Mouse (Mus musculus) myocyte (in vitro differentiated cells): ENCODE measurements around the gene Mamdc2.

Experiments
- CEBPB ChIP-seq: IDR thresholded peaks from 2 replicates; pipeline ENCODE4 v1.6.1; 2011; ENCODE audit warnings: mild to moderate bottlenecking, moderate library complexity; ENCODE audit not compliant: poor library complexity, insufficient read depth, severe bottlenecking
- MAX ChIP-seq: IDR thresholded peaks from one replicate; pipeline ENCODE4 v1.6.1; 2011; ENCODE audit warnings: low read depth, mild to moderate bottlenecking, control low read depth
- MYOD1 ChIP-seq, 3 experiments: IDR thresholded peaks; one replicate each; pipeline ENCODE4 v1.6.1; 2011; ENCODE audit warnings: control low read depth in 2 of 3, low read depth in 2 of 3, mild to moderate bottlenecking in 2 of 3, moderate library complexity in 1 of 3; ENCODE audit not compliant: insufficient read length in 2 of 3, control insufficient read depth in 1 of 3
- MYOG ChIP-seq, 3 experiments: IDR thresholded peaks; one replicate each; pipeline ENCODE4 v1.6.1; 2011; ENCODE audit warnings: control low read depth in 2 of 3, low read depth in 2 of 3, mild to moderate bottlenecking in 2 of 3; ENCODE audit not compliant: insufficient read length in 2 of 3, control insufficient read depth in 1 of 3, insufficient read depth in 1 of 3
- POLR2A ChIP-seq: IDR thresholded peaks from one replicate; pipeline ENCODE4 v1.6.1; 2011; ENCODE audit warnings: low read depth, mild to moderate bottlenecking, control low read depth, moderate library complexity; ENCODE audit not compliant: insufficient read length
- POLR2AphosphoS2 ChIP-seq: IDR thresholded peaks from one replicate; pipeline ENCODE4 v1.6.1; 2011; ENCODE audit warnings: low read depth, control low read depth; ENCODE audit not compliant: insufficient read length
- REST ChIP-seq: IDR thresholded peaks from one replicate; pipeline ENCODE4 v1.6.1; 2011; ENCODE audit warnings: mild to moderate bottlenecking, control low read depth, moderate library complexity; ENCODE audit not compliant: insufficient read depth, insufficient read length
- TCF12 ChIP-seq: IDR thresholded peaks from one replicate; pipeline ENCODE4 v1.6.1; 2011; ENCODE audit warnings: mild to moderate bottlenecking, control low read depth; ENCODE audit not compliant: poor library complexity, insufficient read depth, severe bottlenecking
- TCF3 ChIP-seq: IDR thresholded peaks from one replicate; pipeline ENCODE4 v1.6.1; 2011; ENCODE audit warnings: low read depth, control low read depth; ENCODE audit not compliant: insufficient read length
- USF1 ChIP-seq: IDR thresholded peaks from one replicate; pipeline ENCODE4 v1.6.1; 2011; ENCODE audit warnings: low read depth, mild to moderate bottlenecking, control low read depth, moderate library complexity

DNA sequence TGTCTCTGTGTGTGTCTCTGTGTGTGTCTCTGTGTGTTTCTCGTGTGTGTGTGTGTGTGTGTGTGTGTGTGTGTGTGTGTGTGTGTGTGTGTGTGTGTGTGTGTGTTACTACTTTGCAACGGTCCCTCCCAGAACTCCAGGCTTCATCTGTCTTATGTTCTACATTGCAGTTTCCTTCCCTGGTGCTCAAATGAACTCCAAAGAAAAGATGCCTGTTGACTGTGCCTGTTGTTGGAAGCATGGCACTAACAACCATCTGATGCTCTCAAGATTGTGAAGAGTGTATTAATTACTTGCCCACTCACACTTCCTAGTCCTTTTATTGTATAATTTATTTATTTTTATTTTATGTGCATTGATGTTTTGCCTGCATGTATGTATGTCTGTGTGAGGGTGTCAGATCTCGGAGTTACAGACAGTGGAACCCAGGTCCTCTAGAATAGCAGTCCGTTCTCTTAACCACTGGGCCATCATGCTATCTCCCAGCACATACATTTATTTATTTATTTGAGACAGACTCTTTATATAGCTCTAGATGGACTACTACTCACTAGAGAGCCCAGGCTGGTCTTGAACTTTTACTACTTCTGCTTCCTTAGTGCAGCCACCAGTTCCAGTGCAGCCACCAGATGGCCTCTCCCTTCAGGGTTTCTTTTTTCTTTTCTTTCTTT lies 174.1 kb downstream of the Mamdc2 start:
- TF ChIP-seq POLR2A, result no peak
- TF ChIP-seq MAX, result no peak
- TF ChIP-seq USF1, result no peak
- no peak for TF ChIP-seq TCF12
- TF ChIP-seq MYOD1 (IDR thresholded peaks at IDR 0.05; ENCODE audit: control insufficient read depth in 1 of 3, insufficient read length in 2 of 3, low read depth in 2 of 3), result no peak
- no peak for TF ChIP-seq REST
- no peak for TF ChIP-seq TCF3
- TF ChIP-seq POLR2AphosphoS2, result no peak
- TF ChIP-seq MYOG (IDR thresholded peaks at IDR 0.05; ENCODE audit: control insufficient read depth in 1 of 3, insufficient read depth in 1 of 3, insufficient read length in 2 of 3, low read depth in 2 of 3), result no peak
- no peak for TF ChIP-seq CEBPB
